Mouse (Mus musculus) hindbrain, postnatal 0 days (tissue): ENCODE measurements around the gene Kcnd2. TPM values are rescaled to one million over a fixed set of nuclear protein-coding genes. Genes with fewer than 3 reads are reported as not detected.

Experiments used
- ATAC-seq: fragments of 200-750 bp; cut with Nextera tagmentation; 2 replicates; pipeline ENCODE4 v1.8.0; 2017; ENCODE audit warnings: mild to moderate bottlenecking, moderate TSS enrichment, moderate library complexity
- DNase-seq: peaks from one replicate; pipeline ENCODE4 v3.0.0-alpha.2; 2015; ENCODE audit warnings: low spot score
- H3K27ac ChIP-seq: fragments of 300-500 bp; sonication (generic); 2 replicates; pipeline ENCODE4 v1.5.1; 2014; ENCODE audit warnings: mild to moderate bottlenecking
- H3K27me3 ChIP-seq: fragments of 300-500 bp; sonication (generic); 2 replicates; pipeline ENCODE4 v1.6.1; 2014; ENCODE audit warnings: low read length, mixed read lengths; ENCODE audit not compliant: insufficient read depth
- H3K36me3 ChIP-seq: fragments of 300-500 bp; sonication (generic); 2 replicates; pipeline ENCODE4 v1.6.1; 2014; ENCODE audit warnings: low read length, mixed read lengths; ENCODE audit not compliant: insufficient read depth
- H3K4me1 ChIP-seq: fragments of 300-500 bp; sonication (generic); 2 replicates; pipeline ENCODE4 v1.6.1; 2014; ENCODE audit warnings: antibody characterized with exemption, low read length, mixed read lengths; ENCODE audit not compliant: insufficient read depth
- H3K4me2 ChIP-seq: fragments of 300-500 bp; sonication (generic); 2 replicates; pipeline ENCODE4 v1.6.1; 2014; ENCODE audit warnings: low read depth, mild to moderate bottlenecking, low read length, moderate library complexity, mixed read lengths
- H3K4me3 ChIP-seq: fragments of 300-500 bp; sonication (generic); 2 replicates; pipeline ENCODE4 v1.5.1; 2014; ENCODE audit warnings: low read length
- H3K9ac ChIP-seq: fragments of 300-500 bp; sonication (generic); replicated peaks from 2 replicates; pipeline ENCODE4 v1.6.1; 2014; ENCODE audit warnings: mild to moderate bottlenecking, low read length, moderate library complexity, mixed read lengths
- H3K9me3 ChIP-seq: fragments of 300-500 bp; sonication (generic); 2 replicates; pipeline ENCODE4 v1.6.1; 2016; ENCODE audit warnings: low read length, mixed read lengths
- CTCF ChIP-seq: IDR thresholded peaks from 2 replicates; pipeline ENCODE4 v1.5.1; 2016; ENCODE audit warnings: antibody characterized with exemption, control low read depth, low read depth
- WGBS: fragments of 180-500 bp; shearing (Covaris S2); extraction: QIAGEN DNeasy Blood & Tissue Kit; methylation state at CpG from one replicate; pipeline ENCODE4 v1.1.7; 2014; 5-methylcytosine and 5-hydroxymethylcytosine counted together
- polyA plus RNA-seq: library from polyadenylated mRNA; unstranded; fragments of >200 nt; fragmentation: Nextera tagmentation; extraction: Ambion mirVana; gene quantifications from 2 replicates; pipeline ENCODE4 v1.2.1, GENCODE M21; 2015
- total RNA-seq: library from RNA; depleted of rRNA; stranded (reverse); fragments of >200 nt; gene quantifications from 2 replicates; pipeline ENCODE4 v1.2.3, GENCODE M21; 2014

The Kcnd2 gene
- total and polyA plus RNA-seq, 2 experiments from 2014 or later: 41.9 to 87.7 TPM

GRCm38 (mm10) chr6:21551501-21551900 is 336.2 kb downstream of the Kcnd2 start:
- H3K4me2 ChIP-seq: no peak overlapping the region
- no peak for DNase-seq

GRCm38 (mm10) chr6:21570964-21571363 is 355.7 kb downstream of the Kcnd2 start:
- no peaks in the 10 kb centered on the region for H3K9me3 ChIP-seq
- no peaks in the 10 kb centered on the region for H3K27me3 ChIP-seq
- DNase-seq: peak; percentile 29
- no peak for TF ChIP-seq CTCF
- 51% methylated on average over 6 of the region's 6 CpGs for WGBS
- no peak overlapping the region for H3K4me3 ChIP-seq
- H3K9ac ChIP-seq: no peak overlapping the region
- no peaks in the 10 kb centered on the region for H3K36me3 ChIP-seq
- no peak overlapping the region for H3K4me2 ChIP-seq
- no peak for ATAC-seq
- H3K27ac ChIP-seq: no peak overlapping the region
- H3K4me1 ChIP-seq: no peaks in the 10 kb centered on the region

More at GRCm38 (mm10) chr6:21551501-21551900, 336.2 kb downstream of the Kcnd2 start:
- Histone ChIP-seq H3K36me3 (no peaks in the 10 kb centered on the region), H3K9ac (no peak overlapping the region), H3K9me3 (no peaks in the 10 kb centered on the region), H3K4me3 (no peak overlapping the region), H3K27ac (no peak overlapping the region), H3K27me3 (no peaks in the 10 kb centered on the region), H3K4me1 (no peaks in the 10 kb centered on the region)
- 82% methylated on average over 9 of the region's 9 CpGs for WGBS
- TF ChIP-seq CTCF: no peak
- ATAC-seq: no peak

- H3K4me3 ChIP-seq: no peak overlapping the region
- 82% methylated on average over 3 of the region's 3 CpGs for whole genome bisulfite sequencing
- H3K4me1 ChIP-seq: no peaks in the 10 kb centered on the region
- H3K4me2 ChIP-seq: no peak overlapping the region
- H3K27me3 ChIP-seq: no peaks in the 10 kb centered on the region
- H3K27ac ChIP-seq: no peak overlapping the region
- H3K36me3 ChIP-seq: no peaks in the 10 kb centered on the region
- DNase-seq (no peak), ATAC-seq (no peak)
- H3K9me3 ChIP-seq: no peaks in the 10 kb centered on the region
- H3K9ac ChIP-seq: no peak overlapping the region
- no peak for TF ChIP-seq CTCF
Observed at GRCm38 (mm10) chr6:21590156-21590555, 374.9 kb downstream of the Kcnd2 start.

GRCm38 (mm10) chr6:21597424-21597823 is 382.1 kb downstream of the Kcnd2 start:
- H3K27ac ChIP-seq: no peak overlapping the region
- no peaks in the 10 kb centered on the region for H3K4me1 ChIP-seq
- no peak overlapping the region for H3K4me3 ChIP-seq
- DNase-seq (peak; percentile 43), ATAC-seq (no peak)
- H3K27me3 ChIP-seq: no peaks in the 10 kb centered on the region
- H3K4me2 ChIP-seq: no peak overlapping the region
- WGBS: 39% methylated on average over 3 of the region's 3 CpGs
- no peak overlapping the region for H3K9ac ChIP-seq
- no peak for TF ChIP-seq CTCF
- H3K9me3 ChIP-seq: no peaks in the 10 kb centered on the region
- H3K36me3 ChIP-seq: no peaks in the 10 kb centered on the region

- no peak for DNase-seq
- 52% methylated on average over 7 of the region's 7 CpGs for WGBS
Observed at GRCm38 (mm10) chr6:21609381-21610059, 394.2 kb downstream of the Kcnd2 start.

GRCm38 (mm10) chr6:21629989-21630388 is 414.7 kb downstream of the Kcnd2 start:
- DNase-seq (no peak), ATAC-seq (no peak)
- 84% methylated on average over 4 of the region's 4 CpGs for WGBS
- H3K27ac ChIP-seq: no peak overlapping the region
- H3K4me2 ChIP-seq: no peak overlapping the region
- no peaks in the 10 kb centered on the region for H3K4me1 ChIP-seq
- no peaks in the 10 kb centered on the region for H3K9me3 ChIP-seq
- H3K27me3 ChIP-seq: no peaks in the 10 kb centered on the region
- no peak overlapping the region for H3K4me3 ChIP-seq
- H3K9ac ChIP-seq: no peak overlapping the region
- TF ChIP-seq CTCF: no peak
- no peaks in the 10 kb centered on the region for H3K36me3 ChIP-seq

More at GRCm38 (mm10) chr6:21609381-21610059, 394.2 kb downstream of the Kcnd2 start:
- H3K27ac ChIP-seq: no peak overlapping the region
- H3K36me3 ChIP-seq: no peaks in the 10 kb centered on the region
- H3K4me1 ChIP-seq: no peaks in the 10 kb centered on the region
- H3K9ac ChIP-seq: no peak overlapping the region
- no peaks in the 10 kb centered on the region for H3K27me3 ChIP-seq
- no peak for TF ChIP-seq CTCF
- H3K9me3 ChIP-seq: no peaks in the 10 kb centered on the region
- H3K4me3 ChIP-seq: no peak overlapping the region
- ATAC-seq: no peak
- no peak overlapping the region for H3K4me2 ChIP-seq

GRCm38 (mm10) chr6:21655681-21656080 is 440.4 kb downstream of the Kcnd2 start:
- Histone ChIP-seq H3K9me3 (no peaks in the 10 kb centered on the region), H3K36me3 (no peaks in the 10 kb centered on the region), H3K4me1 (no peaks in the 10 kb centered on the region), H3K27ac (no peak overlapping the region), H3K27me3 (no peaks in the 10 kb centered on the region), H3K4me2 (no peak overlapping the region), H3K9ac (no peak overlapping the region), H3K4me3 (no peak overlapping the region)
- peak; percentile 6 for DNase-seq
- TF ChIP-seq CTCF: no peak
- no peak for ATAC-seq
